Mouse (Mus musculus): Measurements from ENCODE around the gene Tnik. TPM values are rescaled to one million over a fixed set of nuclear protein-coding genes. Genes with fewer than 3 reads are reported as not detected.

Tnik gene
- 20.0 and 25.3 TPM in 2 replicates for total RNA-seq (2021)
- long read RNA-seq, partial matches to known transcripts, result 1 of 3 reads
- long read RNA-seq, other reads (novel, unspliced or antisense), result 0 of 3 reads

- peak; percentile 63 for DNase-seq
Observed at GRCm38 (mm10) chr3:28263002-28263947, at the start of gene Tnik. Tnik (plus strand) TSS chr3:28263214.

DNA sequence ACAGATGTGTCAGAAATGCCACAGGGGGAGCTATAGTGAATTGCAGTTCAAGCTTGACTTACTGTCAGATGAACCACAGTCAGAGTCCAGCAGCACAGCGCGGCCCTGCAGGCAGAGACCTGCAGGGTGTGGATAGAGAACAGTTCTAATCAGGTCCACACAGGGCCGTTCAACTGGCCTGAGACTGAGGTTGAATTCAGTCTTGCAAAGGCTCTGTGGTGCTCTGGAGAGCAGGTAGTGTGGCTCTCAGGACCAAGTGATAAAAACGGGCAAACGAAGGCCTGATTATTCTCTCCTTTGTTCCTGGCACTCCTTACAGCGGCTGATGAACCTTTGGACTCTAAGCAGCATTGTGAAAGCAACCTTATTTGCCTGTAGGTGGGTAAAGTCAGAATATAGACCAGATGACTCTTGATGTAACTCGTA lies 48.1 kb upstream of the Tnik start:
- no peak for DNase-seq

DNA sequence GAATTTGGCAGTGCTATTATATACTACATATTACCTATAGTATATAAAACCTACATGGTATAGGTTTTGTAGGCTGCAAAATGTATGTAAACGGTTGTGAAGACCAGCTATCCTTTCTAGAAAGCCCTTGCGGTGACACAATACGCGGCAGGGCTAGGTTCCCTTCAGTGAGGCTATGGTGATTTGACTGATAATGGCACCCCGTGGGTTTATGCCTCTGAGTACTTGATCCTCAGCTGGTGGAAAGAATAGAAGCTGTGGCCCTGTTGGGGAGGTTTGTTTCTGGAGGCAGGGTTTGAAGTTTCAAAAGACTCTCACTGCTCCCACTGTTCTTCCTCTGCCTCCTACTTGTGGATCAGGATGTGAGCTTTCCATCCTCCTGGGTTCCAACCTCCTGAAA lies 46.0 kb upstream of the Tnik start:
- DNase-seq, result no peak

- DNase-seq, result no peak
Observed at GRCm38 (mm10) chr3:28219533-28219932, 43.5 kb upstream of the Tnik start.

DNA sequence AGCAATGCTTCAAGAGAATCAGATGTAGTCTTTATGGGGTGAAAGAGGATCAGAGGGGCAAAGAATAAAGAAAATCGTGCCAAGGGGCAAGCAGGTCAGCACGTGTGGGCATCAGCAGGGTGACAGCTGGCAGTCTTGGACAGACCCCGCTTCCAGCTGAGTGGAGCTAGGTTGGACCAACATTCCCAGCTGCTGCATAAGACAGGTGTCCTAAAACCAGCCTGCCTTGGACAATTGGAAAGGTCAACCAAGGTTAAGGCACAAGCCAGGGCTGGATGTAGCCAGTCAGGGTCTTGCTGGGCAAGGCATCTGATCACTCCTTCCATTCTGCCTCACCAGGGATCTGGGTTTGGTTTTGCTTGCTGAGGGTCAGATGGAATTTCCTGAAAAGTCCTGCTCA lies 43.0 kb upstream of the Tnik start:
- no peak for DNase-seq

- DNase-seq, result no peak
Observed at GRCm38 (mm10) chr3:28224437-28225356, 38.3 kb upstream of the Tnik start.

- DNase-seq, result no peak
Observed at GRCm38 (mm10) chr3:28225357-28225905, 37.6 kb upstream of the Tnik start.

GRCm38 (mm10) chr3:28226181-28226580 lies 36.8 kb upstream of the Tnik start:
- no peak for DNase-seq

- no peak for DNase-seq
Observed at GRCm38 (mm10) chr3:28228930-28229329, 34.1 kb upstream of the Tnik start.

GRCm38 (mm10) chr3:28229503-28229902 lies 33.5 kb upstream of the Tnik start:
- no peak for DNase-seq

- DNase-seq, result no peak
Observed at GRCm38 (mm10) chr3:28232885-28233284, 30.1 kb upstream of the Tnik start.

DNA sequence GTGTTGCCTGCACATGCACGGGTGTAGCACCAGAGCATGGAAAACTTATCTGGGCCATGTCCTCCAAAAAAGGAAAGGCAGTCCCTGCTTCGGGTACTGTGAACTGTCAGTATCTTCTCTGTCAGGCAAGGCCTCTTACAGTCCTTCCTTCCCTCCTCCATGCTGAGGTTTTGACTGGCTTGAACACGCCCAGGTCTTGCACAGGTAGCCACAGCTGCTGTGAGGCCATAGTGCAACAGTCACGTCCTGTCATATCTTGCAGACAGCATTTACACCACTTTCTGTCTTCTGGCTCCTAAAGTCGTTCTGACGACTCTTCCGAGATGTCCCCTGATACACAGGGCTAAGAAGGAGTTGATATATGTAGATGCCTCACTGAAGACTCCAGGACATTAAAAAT lies 28.8 kb upstream of the Tnik start:
- no peak for DNase-seq

DNA sequence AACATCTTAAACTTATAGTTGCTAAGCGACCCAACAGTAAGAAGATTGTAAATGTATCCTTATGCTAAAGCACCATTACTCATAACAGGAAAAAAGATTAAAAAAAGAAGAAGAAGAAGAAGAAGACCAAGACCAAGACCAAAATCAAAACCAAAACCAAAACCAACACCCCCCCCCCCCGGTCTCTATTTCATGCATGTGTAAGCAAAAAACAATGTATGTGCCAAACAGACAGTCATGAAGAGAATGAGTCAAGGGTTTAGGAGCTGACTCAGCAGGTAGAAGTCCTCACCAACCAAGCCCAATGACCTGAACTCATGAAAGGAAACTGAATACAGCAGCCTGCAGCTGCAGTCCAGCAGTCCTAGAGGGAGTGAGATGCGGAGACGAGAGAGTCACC lies 26.3 kb upstream of the Tnik start:
- DNase-seq, result no peak

DNA sequence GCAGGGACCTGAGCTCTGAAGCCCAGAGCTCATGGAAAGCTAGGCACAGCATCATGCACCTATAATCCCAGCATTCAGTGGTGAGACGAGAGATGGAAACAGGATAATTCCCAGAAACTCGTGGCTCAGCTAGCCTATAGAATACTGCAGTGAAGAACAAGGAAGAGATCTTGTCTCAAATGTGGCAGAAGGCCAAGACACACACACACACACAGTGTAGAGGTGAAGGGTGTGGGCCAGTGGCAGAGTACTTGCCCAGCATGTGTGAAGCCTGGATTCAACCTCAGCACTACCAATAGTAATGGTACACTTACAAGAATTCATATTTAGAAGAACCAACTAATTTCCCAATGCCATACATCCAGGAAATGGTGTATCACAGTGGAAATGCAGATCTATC lies 24.9 kb upstream of the Tnik start:
- DNase-seq, result no peak

DNA sequence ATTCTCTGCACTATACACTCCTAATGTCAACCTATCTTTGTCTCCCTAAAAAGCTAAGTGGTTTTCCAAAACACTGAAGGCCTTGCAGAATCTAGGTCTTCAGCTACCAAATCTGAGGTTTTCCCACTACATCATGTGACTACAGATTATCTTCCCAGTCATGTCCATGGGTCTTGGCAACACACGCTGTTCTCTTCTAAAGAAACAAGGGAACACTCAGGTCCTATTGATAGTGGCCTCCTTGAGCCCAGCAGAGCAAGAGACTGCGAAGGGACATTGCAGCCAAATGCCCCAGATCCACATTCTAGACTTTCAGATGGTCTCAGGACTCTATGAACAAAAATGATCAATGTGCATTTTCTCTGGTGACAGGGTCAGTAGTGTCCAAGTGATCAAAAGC lies 20.5 kb upstream of the Tnik start:
- DNase-seq, result no peak

GRCm38 (mm10) chr3:28244244-28244890 lies 18.6 kb upstream of the Tnik start:
- no peak for DNase-seq

DNA sequence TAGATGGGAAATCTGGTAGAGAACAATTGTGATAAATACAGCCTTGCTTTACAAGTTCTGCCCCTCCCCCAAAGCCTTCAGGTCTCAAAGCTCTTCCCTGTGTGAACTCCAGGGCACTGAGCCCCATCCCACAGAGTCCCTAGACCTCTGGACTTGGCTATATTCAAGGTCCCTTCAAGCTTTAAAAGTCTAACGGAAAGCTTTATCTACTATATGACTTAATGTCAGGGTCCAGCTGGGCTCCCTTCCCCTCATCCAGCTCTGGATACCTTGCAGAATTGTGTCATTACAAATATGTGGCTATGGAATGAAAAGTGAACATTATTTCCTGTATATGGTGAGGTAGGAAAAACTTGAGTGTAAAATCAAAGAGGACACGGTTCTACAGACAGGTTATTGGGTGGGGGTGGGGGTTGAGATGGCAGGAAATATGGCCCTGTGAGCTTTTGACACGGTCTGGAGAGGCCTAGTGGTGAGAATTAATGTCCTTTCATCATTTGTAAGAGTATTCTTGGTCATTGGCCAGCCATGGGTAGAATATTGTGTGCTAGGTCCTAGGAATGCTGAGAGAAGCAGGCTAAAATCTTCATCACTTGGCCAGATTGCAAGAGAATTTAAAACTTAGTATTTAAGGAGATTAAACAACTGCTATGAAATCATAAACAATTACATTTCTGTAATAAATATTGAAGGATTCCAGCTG lies 14.6 kb upstream of the Tnik start:
- no peak for DNase-seq

DNA sequence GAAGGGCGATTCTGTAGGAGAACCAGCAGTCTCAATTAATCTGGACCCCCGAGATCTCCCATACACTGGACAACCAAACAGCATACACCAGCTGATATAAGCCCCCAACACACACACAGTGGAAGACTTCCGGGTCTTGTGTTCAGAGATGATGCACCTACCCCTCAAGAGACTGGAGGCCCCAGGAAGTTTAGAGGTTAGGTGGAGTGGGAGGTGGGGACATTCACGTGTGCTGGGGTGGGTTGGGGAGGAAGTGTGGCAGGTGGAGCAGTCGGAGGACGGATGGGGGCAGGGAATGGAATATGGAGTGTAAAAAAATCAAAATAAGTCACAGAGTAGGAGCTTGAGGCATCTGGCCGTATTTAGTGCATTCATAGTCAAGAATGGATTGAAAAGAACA lies 7.3 kb upstream of the Tnik start:
- no peak for DNase-seq

DNA sequence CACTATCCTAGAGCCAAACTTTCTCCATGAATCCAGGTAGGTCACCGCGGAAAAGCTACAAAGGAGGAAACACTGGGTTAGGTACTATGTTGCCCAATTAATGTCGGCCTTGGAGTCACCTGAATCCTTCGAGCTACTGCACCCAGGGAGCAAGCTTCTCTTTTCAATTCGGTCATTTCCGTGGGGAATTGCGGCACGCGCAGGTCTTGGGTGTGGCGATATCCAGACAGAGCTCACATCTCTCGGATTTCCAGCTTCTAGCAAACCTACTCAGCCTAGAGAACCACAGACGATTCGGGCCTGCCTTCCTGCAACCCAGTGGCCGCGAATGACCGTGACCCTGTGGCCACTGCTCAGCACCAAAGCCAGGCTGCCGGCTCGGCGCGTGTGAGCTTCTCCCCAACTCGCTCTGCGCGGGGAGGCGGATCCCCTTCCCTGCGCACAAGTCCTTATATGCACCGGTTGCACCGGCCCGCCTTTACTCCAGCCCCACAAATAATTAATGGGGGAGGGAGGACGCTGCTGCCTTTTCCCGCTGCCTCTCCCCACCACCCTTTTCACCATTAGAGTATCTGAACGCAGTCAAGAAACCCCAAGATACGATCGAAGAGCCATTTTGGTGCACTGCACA lies 528 bp upstream of the Tnik start:
- DNase-seq, result peak; percentile 72

- DNase-seq, result peak; percentile 3
Observed at GRCm38 (mm10) chr3:28263948-28264840, 1.2 kb downstream of the Tnik start.
